Mouse (Mus musculus): ENCODE measurements around the gene Ggt7. TPM values are rescaled to one million over a fixed set of nuclear protein-coding genes. Genes with fewer than 3 reads are reported as not detected.
"Not testable (repeated sequence)": the region's sequence is repeated elsewhere in the genome, so short reads cannot be mapped to it uniquely, and the experiment has no call there.

Gene Ggt7
- total RNA-seq, 2 experiments from 2014 or later: 111 to 117 TPM

DNA sequence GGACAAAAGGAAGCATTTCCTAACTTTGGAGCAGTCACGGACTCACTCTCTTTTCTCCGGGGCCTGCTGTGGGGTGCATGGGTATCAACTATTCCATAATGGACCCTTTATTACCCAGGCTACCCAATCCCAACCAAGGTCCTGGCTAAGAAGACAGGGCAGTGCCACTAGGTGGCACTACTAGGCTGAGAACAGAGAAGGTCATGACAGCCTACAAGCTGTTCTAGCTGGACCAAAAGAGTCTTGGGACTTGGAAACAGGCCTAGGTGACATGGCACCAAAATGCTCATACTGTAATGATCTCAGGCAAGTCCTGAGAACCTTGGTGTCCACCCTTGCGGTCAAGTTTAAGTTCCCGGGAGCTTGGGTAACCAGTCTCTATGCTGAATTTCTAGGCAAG, 5.6 kb downstream of the Ggt7 start:
- DNase-seq (ENCODE audit: extremely low spot score in 1 of 2, low spot score in 1 of 2): peak in 1 of 2 experiments; percentile 31

DNA sequence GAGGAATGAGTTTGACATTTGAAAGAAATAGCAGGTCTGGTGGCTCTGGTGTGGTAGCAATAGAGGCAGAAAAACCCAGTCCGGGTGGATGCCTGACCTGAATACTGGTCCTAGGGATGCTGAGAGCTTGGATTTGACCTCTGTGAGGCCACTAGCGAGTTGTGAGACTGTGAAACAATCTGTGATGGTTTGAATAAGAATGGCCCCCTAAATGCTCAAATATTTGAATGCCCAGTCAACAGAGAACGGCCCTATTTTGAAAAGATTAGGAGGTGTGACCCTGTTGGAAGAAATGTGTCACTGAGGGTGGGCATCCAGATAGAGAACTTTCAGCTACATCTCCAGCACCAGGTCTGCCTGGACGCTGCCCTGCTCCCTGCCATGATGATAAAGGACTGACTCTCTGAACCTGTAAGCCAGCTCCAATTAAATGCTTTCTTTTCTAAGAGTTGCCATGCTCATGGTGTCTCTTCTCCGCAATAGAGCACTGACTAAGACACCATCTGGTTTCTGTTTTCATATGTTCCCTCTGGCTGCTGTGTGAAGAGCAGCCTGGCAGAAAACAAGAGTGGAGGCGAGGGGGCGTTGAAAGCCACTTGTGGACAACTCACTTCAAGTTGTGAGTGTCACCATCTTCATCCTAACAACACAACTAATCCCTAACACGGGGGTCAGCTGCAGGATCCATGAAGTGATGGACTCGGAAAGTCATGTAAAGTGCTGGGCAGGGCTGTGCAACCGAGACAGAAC, 10.1 kb downstream of the Ggt7 start:
- no peak for DNase-seq (ENCODE audit: extremely low spot score in 1 of 2, low spot score in 1 of 2)

DNA sequence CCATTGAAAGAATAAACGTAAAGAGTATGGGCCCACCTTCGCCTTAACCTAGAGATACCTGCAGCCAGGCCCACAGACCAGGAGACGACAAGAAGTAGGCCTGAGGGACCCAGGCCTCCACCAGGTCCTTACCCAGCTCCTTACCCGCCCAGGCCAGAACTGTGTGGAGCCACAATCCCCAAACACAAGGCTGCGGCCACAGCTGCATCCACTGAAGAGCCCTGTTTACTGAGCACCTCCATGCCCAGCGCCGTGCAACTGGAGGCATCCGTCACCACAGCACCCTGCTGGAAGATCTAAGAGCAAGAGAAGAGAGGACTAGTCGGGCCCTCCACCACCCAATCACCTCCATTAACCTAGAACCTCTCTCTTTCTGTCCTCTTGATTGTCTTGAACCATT, 12.2 kb downstream of the Ggt7 start:
- DNase-seq (ENCODE audit: extremely low spot score in 1 of 2, low spot score in 1 of 2): no peak

DNA sequence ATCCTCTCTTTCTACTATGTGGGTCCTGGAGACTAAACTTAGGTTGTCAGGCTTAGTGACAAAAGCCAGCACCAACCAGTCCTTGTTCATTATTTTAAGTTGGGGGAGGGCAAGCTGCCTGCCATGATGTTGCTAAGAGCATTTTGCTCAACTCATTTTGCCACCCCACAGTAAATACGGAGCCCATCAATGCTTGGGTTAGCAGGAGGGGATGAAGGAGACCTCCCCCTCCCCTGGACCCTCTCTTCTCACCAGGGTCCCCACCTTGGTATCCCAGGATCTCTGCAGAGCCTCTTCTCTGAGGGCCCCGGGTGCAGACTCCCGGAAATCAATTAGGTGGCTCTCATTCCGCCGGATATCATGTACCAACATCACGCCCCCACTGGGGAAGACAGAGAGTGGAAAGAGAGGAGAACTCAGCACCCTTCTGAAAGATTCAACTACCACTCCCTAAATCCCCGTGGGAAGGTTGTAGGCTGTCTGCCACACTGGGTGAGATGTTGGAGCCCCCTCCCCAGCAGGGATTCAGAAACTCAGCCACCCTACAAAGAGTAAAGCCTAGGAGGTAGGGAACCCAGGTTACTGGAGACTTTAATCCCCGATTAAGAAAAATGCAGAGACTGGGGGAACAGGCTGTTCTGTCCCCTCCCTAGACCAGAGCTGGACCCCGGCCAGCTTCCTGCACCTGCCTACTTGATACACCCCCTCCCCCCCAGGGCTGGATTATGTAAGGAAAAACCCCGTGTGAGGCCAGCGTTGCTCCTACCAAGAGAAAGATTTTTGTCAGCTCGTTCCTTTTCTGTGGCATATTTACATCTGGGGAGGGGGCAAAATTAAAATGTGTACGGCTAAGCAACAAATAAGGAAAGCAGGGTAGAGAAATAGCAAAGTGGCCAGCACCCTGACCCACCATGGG, 13.3 kb downstream of the Ggt7 start:
- peak in 1 of 2 experiments; percentile 39 for DNase-seq (ENCODE audit: extremely low spot score in 1 of 2, low spot score in 1 of 2)

DNA sequence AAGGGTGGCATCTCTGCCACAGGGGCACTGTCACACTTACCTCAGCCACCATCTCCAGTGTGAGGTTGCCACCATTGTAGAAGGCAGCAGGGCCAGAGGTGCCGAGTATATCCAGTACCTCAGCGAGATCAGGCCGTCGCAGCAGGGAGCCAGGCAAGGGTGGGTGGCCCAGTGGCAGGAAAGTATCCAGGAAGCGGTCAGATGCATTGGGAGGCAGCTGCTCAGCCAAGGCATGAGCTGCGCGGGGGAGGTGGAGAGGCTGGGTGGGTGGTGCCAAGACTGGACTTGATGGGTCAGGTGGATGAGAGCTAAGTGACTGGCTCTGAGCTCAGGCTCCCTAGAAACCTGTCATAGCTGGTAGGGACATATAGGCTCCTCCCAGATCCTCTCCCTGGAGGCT, 15.4 kb downstream of the Ggt7 start:
- no peak for DNase-seq (ENCODE audit: extremely low spot score in 1 of 2, low spot score in 1 of 2)

DNA sequence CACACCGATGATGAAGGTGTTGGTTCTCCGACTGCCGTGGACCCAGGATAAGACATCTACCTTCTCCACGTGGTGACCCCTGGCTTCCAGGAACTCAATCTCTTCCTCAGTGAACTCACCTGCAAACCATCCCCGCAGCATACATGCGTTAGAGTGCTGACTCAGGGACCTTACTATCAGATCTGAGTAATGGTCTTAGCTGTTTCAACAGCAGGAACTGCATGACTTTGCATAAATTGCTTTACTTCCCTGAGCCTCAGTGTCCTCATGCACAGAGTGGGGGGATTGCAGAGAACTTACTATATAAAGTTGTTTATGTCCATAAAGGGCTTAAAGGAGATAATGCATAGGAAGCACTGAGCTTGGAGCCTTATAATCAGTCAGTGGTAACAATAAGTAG, 27.0 kb downstream of the Ggt7 start:
- no peak for DNase-seq (ENCODE audit: extremely low spot score in 1 of 2, low spot score in 1 of 2)

DNA sequence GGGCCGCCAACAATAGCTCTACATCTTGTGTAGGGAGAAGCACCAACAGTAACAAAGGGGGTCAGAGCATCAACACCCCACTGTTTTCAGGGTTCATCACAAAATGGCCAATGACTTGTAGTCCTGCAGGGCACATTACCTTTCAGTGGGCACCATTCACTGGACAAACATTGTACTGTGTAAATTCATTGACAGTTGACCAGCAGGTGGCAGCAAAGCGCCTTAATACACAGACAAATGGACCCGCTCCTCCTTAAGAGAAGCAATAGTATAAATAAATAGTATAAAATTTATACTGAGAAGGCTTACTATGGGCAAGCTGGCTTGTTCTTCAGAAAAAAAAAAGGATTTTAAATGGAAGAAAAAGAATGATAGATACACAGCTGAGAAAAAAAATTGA, 36.0 kb downstream of the Ggt7 start:
- peak in 1 of 2 experiments; percentile 70 for DNase-seq (ENCODE audit: extremely low spot score in 1 of 2, low spot score in 1 of 2)

DNA sequence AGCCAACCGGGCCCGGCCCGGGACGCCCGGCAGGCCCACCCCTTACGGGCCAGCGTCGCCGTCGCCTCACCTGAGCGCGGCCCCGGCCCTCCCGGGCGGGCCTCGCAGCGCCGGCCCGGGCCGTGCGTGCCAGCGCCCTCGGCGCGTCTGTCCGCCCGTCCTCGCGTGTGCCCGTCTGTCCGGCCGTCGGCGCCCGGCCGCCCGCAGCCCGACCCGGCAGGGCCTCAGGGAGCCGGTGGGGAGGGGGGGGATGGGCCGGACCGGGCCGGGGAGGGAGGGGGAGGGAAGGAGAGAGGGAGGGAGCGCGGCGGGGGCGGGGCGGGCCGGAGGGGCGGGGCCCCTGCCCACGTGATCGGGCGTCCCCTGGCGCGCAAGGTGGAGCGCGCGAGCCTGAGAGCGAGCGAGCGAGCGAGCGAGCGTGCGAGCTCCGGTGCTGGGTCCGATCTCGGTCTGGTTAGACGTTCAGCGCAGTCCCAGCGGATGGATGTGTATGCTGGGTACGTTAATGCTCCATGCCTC, 44.4 kb downstream of the Ggt7 start, which contains the start of gene Ncoa6:
Ncoa6 (minus strand) TSS at position 325 of the 519 bp plus-strand sequence.
- peak; percentile 45 to 52 for DNase-seq (ENCODE audit: extremely low spot score in 1 of 2, low spot score in 1 of 2)

DNA sequence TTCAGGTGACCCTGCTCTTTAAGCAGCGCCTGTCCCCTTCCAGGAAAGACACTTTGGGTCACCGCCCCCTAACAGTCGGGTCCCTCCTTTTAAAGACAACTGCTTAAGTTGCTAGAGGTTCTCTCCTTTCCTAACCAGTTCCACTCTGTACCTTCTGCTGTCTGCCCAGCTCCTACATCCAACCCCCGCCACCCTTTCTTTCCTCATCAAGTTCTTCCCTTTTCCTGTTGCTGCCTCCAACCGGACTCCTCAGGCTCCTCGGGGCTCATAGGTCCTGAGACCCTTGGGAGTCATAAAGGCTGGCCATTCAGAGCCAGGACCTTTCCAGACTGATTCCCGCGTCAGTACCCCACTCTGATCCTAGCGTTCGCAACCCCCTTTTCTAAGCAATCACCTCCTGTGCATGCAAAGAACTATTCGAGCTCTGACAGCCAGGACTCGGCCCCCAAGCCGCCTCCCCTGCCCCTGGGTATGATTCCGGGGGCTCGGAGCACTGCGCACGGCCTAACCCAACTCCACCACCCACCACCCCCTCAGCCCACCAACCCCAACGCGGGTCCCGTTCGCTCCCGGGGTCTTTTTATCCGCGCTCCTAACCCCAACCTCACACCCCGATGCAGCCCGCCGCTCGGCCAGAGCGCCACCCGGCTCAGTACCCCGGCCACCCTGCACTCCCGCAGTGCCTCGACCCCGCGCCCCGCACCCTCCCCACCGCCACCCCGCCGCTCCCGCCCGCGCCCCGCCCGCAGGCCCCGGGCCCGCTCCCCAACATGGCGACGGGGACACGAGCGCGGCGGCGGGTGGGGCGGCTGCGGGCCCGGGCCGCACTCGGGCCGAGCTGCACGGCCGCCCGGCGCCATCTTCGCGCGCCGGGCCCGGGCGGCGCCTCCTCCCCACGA, 45.1 kb downstream of the Ggt7 start:
- peak in 1 of 2 experiments; percentile 30 for DNase-seq (ENCODE audit: extremely low spot score in 1 of 2, low spot score in 1 of 2)

DNA sequence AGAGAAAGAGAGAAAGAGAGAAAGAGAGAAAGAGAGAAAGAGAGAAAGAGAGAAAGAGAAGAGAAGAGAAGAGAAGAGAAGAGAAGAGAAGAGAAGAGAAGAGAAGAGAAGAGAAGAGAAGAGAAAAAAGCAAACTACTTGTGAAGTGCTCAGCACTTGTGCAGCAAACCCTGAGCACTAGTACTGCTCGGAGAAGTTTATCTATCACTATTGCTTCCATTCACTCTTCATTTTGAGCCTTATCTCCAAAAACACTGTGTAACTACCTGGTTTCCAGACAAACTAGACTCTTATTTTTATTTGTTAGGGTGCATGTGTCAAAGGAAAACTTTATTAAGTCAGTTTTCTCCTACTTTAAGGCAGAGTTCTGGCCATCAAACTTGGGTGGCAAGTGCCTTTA, 51.2 kb downstream of the Ggt7 start:
- DNase-seq (ENCODE audit: extremely low spot score in 1 of 2, low spot score in 1 of 2): no peak

DNA sequence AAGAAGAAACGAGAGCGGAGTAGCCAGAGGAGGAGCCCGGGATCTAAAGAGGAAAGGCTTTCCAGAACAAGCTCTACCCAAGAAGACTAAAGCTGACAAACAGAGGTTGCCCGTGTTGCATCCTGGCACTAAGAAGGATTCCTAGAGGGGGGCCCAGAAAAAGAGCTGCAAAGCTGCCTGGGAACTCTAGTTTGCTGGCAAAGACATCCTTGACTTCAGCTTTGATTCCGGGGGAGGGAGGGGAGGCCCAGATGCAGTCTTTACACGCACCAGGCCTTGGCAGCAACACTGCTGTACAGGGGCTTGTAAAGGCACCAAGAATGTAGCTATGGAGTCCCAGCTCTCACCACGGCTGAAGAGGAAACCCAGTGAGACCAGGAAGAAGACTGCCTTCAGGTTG, 64.4 kb downstream of the Ggt7 start:
- no peak for DNase-seq (ENCODE audit: extremely low spot score in 1 of 2, low spot score in 1 of 2)

DNA sequence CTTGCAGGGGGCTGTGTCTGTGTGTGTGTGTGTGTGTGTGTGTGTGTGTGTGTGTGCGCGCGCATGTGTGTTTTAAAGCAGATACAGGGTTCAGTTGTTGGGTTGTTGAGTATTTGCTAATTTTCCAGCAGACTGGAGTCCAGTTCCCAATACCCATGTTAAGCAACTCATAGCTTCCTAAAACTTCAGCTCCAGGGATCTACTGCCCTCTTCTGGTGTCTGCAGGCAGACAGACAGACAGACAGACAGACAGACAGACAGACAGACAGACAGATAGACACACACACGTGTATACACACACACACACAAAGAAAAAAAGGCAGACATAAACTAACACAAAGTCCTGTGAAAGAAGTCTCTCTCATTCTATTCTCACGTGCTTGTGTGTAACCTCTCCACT, 66.8 kb downstream of the Ggt7 start:
- no peak for DNase-seq (ENCODE audit: extremely low spot score in 1 of 2, low spot score in 1 of 2)

DNA sequence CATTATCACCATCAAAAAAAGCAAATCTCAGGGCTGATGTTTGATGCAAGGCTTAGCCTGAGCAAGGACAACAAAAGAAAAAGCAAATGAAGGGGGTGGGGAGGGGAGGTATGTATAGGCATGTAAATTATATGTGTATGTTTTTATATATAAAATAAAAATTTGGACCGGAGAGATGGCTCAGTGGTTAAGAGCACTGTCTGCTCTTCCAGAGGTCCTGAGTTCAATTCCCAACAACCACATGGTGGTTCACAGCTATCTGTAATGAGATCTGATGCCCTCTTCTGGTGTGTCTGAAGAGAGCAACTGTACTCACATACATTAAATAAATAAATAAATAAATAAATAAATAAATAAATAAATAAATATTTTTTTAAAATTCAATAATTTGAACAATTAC, 70.1 kb downstream of the Ggt7 start:
- not testable (repeated sequence) for DNase-seq (ENCODE audit: extremely low spot score in 1 of 2, low spot score in 1 of 2)

DNA sequence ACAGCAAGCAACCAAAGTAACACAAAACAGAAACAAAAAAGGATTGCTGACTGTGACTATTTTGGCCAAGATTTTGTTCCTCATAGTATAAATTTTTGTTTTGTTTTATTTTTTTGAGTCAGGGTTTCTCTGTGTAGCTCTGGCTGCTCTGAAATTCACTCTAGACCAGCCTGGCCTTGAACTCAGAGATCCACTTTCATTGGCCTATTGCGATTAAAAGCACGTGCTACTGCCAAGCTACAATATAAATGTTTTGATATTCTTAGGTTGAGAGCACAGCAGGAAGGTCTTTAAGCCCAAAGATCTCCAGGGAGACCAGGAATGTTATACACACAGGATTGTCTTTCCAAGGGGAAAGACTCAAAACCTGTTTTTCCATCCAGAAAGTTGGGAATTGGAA, 74.6 kb downstream of the Ggt7 start:
- DNase-seq (ENCODE audit: extremely low spot score in 1 of 2, low spot score in 1 of 2): no peak

DNA sequence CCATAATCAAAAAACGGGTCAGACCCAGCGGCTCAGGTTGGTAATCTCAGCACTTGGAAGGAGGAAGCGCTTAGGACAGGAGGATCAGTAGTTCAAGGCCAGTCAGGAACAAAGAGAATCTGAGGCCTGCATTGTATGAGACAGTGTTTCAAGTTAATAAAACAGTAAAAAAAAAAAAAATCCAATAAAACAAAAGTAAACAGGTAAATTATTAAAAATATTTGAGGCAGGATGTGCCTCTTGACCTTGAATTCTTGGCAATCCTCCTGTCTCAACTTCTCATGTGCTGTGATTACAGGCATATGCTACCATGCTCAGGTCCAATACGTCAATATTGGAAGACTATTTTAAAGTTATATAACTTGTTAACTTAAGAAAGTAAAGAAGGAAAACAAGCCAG, 75.1 kb downstream of the Ggt7 start:
- DNase-seq (ENCODE audit: extremely low spot score in 1 of 2, low spot score in 1 of 2): no peak

Other genes with a start within 250 kb of the Ggt7 start
- 100 to 1,000 TPM; 252 to 300 TPM for gene Map1lc3a, start 241.9 kb downstream of the Ggt7 start, total RNA-seq (2021)
- 10 to 100 TPM; 25.7 to 27.0 TPM for gene Pigu, start 160.8 kb downstream of the Ggt7 start, total RNA-seq (2021)
- gene Trp53inp2, start 137.2 kb downstream of the Ggt7 start, total RNA-seq (2021): 100 to 1,000 TPM; 158 to 178 TPM
- 10 to 100 TPM; 54.9 to 73.7 TPM for gene Ncoa6, start 44.3 kb downstream of the Ggt7 start, total RNA-seq (2021)
- 10 to 100 TPM; 60.8 to 70.2 TPM for gene Acss2, start 289 bp downstream of the Ggt7 start, total RNA-seq (2021)
- 10 to 100 TPM; 22.6 to 26.5 TPM for gene Gss, start 74.6 kb upstream of the Ggt7 start, total RNA-seq (2021)
- gene Myh7b, start 93.0 kb upstream of the Ggt7 start, total RNA-seq (2021): 1 to 10 TPM; 2.7 to 3.7 TPM
- 100 to 1,000 TPM; 161 to 163 TPM for gene Trpc4ap, start 174.1 kb upstream of the Ggt7 start, total RNA-seq (2021)
- 10 to 100 TPM; 19.8 to 22.9 TPM for gene Edem2, start 211.2 kb upstream of the Ggt7 start, total RNA-seq (2021)
- gene Gm17581, start 217.6 kb upstream of the Ggt7 start, total RNA-seq (2021): not detected
- under 1 TPM; 0.71 to 0.96 TPM for gene Procr, start 232.9 kb upstream of the Ggt7 start, total RNA-seq (2021)